Mouse (Mus musculus) frontal cortex, postnatal 14 days (tissue): ENCODE results near the gene Cmah.
A peak's percentile ranks its signal among the peaks of the same experiment; 100 is the strongest.

Experiments used
- DNase-seq, 2 experiments: peaks; one replicate each; pipeline ENCODE4 v3.0.0; 2022; ENCODE audit warnings: low spot score in 2 of 2

Gene Cmah

GRCm38 (mm10) chr13:24327201-24327600 is at the start of gene Cmah:
Gene Cmah, plus strand, starts transcription at chr13:24327404.
- DNase-seq: no peak

- DNase-seq: no peak
Observed at GRCm38 (mm10) chr13:24279407-24279761, 47.8 kb upstream of the Cmah start.

- DNase-seq: peak in 1 of 2 experiments; percentile 8
Observed at GRCm38 (mm10) chr13:24279762-24280438, 47.3 kb upstream of the Cmah start.

- peak; percentile 81 for DNase-seq
Observed at GRCm38 (mm10) chr13:24280439-24281431, 46.5 kb upstream of the Cmah start, which contains the start of gene Carmil1. Gene Carmil1, minus strand, starts transcription at chr13:24280795.

- no peak for DNase-seq
Observed at GRCm38 (mm10) chr13:24287381-24287780, 39.8 kb upstream of the Cmah start.

- no peak for DNase-seq
Observed at GRCm38 (mm10) chr13:24297252-24297651, 30.0 kb upstream of the Cmah start.

GRCm38 (mm10) chr13:24305486-24305885 is 21.7 kb upstream of the Cmah start:
- DNase-seq: no peak

- DNase-seq: no peak
Observed at GRCm38 (mm10) chr13:24306248-24306647, 21.0 kb upstream of the Cmah start.

- no peak for DNase-seq
Observed at GRCm38 (mm10) chr13:24311011-24311940, 15.9 kb upstream of the Cmah start.

- DNase-seq: no peak
Observed at GRCm38 (mm10) chr13:24316563-24316962, 10.6 kb upstream of the Cmah start.

- DNase-seq: no peak
Observed at GRCm38 (mm10) chr13:24318618-24319017, 8.6 kb upstream of the Cmah start.

- DNase-seq: no peak
Observed at GRCm38 (mm10) chr13:24321313-24321712, 5.9 kb upstream of the Cmah start.

GRCm38 (mm10) chr13:24328036-24328817 is 1.0 kb downstream of the Cmah start:
- no peak for DNase-seq

- no peak for DNase-seq
Observed at GRCm38 (mm10) chr13:24330128-24330527, 2.9 kb downstream of the Cmah start.

- no peak for DNase-seq
Observed at GRCm38 (mm10) chr13:24330836-24331523, 3.8 kb downstream of the Cmah start.

- no peak for DNase-seq
Observed at GRCm38 (mm10) chr13:24332537-24332936, 5.3 kb downstream of the Cmah start.

GRCm38 (mm10) chr13:24336818-24337217 is 9.6 kb downstream of the Cmah start:
- DNase-seq: no peak

- no peak for DNase-seq
Observed at GRCm38 (mm10) chr13:24337874-24338273, 10.7 kb downstream of the Cmah start.

GRCm38 (mm10) chr13:24338343-24338861 is 11.2 kb downstream of the Cmah start:
- no peak for DNase-seq

GRCm38 (mm10) chr13:24339907-24340306 is 12.7 kb downstream of the Cmah start:
- DNase-seq: no peak
